Mouse (Mus musculus): ENCODE results near the gene Naif1. TPM values are rescaled to one million over a fixed set of nuclear protein-coding genes. Genes with fewer than 3 reads are reported as not detected.
A peak's percentile ranks its signal among the peaks of the same experiment; 100 is the strongest.

The Naif1 gene
- polyA plus RNA-seq, 1 experiment from 2014 or later: 4.1 TPM

- 65% methylated on average over 3 of the region's 3 CpGs for WGBS
- DNase-seq (ENCODE audit: low spot score) (peak; percentile 73), ATAC-seq (0 out of 2 replicates have a peak, but pooled peaks have one; percentile 4)
- Histone ChIP-seq H3K36me3 (ENCODE audit: insufficient read depth, low read length) (peaks cover 43% of the 10 kb centered on the region), H3K4me2 (replicated peaks; ENCODE audit: low read depth, low read length) (no peak overlapping the region), H3K9ac (replicated peaks; ENCODE audit: low read depth) (no peak overlapping the region), H3K27ac (ENCODE audit: low read length) (no peak overlapping the region), H3K9me3 (ENCODE audit: low read length) (no peaks in the 10 kb centered on the region), H3K4me3 (ENCODE audit: low read depth, low read length) (no peak overlapping the region), H3K27me3 (replicated peaks; ENCODE audit: insufficient read depth, low read length) (no peaks in the 10 kb centered on the region), H3K4me1 (ENCODE audit: insufficient read depth, low read depth, low read length) (peaks cover 21% of the 10 kb centered on the region)
- TF ChIP-seq EP300 (IDR thresholded peaks at IDR 0.05): no peak; the same call in 1 of the 2 replicates
- no peak for TF ChIP-seq CTCF (IDR thresholded peaks at IDR 0.05)
Observed at GRCm38 (mm10) chr2:32419359-32419758, 30.9 kb upstream of the Naif1 start.

DNA sequence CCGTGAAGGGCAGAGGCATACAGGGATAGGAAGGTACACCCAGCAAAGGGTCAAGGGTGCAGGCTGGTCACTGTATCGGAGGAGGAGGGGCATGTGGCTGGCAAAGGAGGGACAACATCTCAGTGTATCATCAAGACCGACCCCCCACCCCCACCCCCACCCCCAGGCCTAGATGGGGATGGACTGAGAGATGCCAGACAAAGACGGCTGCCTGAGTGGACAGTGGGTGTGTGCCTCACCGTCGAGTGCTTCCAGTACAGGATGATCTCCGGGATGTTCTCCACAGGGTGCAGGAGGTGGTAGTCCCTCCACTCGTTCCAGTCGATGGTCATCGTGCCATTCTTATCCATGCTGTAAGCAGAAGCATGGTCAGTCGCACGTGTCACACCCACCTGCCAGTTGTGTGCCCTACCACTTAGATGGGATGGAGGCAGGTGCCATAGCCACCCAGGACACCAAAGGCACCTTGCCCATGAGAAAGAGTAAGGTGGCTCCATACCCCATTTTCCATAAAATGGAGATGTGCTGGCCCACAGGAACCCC is 30.1 kb upstream of the Naif1 start:
- 92% methylated on average over 11 of the region's 12 CpGs for WGBS
- H3K27me3 ChIP-seq (replicated peaks; ENCODE audit: insufficient read depth, low read length): no peaks in the 10 kb centered on the region

GRCm38 (mm10) chr2:32420647-32421046 is 29.6 kb upstream of the Naif1 start:
- H3K36me3 ChIP-seq (ENCODE audit: insufficient read depth, low read length): peaks cover 36% of the 10 kb centered on the region
- H3K4me1 ChIP-seq (ENCODE audit: insufficient read depth, low read depth, low read length): peaks cover 30% of the 10 kb centered on the region
- H3K9ac ChIP-seq (replicated peaks; ENCODE audit: low read depth): no peak overlapping the region
- H3K4me2 ChIP-seq (replicated peaks; ENCODE audit: low read depth, low read length): no peak overlapping the region
- DNase-seq (ENCODE audit: low spot score) (no peak), ATAC-seq (no peak)
- H3K4me3 ChIP-seq (ENCODE audit: low read depth, low read length): no peak overlapping the region
- no peaks in the 10 kb centered on the region for H3K27me3 ChIP-seq (replicated peaks; ENCODE audit: insufficient read depth, low read length)
- WGBS: 88% methylated on average over 6 of the region's 6 CpGs
- H3K9me3 ChIP-seq (ENCODE audit: low read length): no peaks in the 10 kb centered on the region
- no peak overlapping the region for H3K27ac ChIP-seq (ENCODE audit: low read length)
- TF ChIP-seq CTCF (IDR thresholded peaks at IDR 0.05) (no peak), EP300 (IDR thresholded peaks at IDR 0.05) (no peak)

More for the DNA sequence above, 30.1 kb upstream of the Naif1 start:
- peaks cover 41% of the 10 kb centered on the region for H3K36me3 ChIP-seq (ENCODE audit: insufficient read depth, low read length)
- no peak overlapping the region for H3K27ac ChIP-seq (ENCODE audit: low read length)
- H3K4me1 ChIP-seq (ENCODE audit: insufficient read depth, low read depth, low read length): peaks cover 26% of the 10 kb centered on the region
- no peak overlapping the region for H3K4me2 ChIP-seq (replicated peaks; ENCODE audit: low read depth, low read length)
- H3K4me3 ChIP-seq (ENCODE audit: low read depth, low read length): no peak overlapping the region
- DNase-seq (ENCODE audit: low spot score) (no peak), ATAC-seq (no peak)
- H3K9me3 ChIP-seq (ENCODE audit: low read length): no peaks in the 10 kb centered on the region
- H3K9ac ChIP-seq (replicated peaks; ENCODE audit: low read depth): no peak overlapping the region
- TF ChIP-seq CTCF (IDR thresholded peaks at IDR 0.05): no peak
- no peak for TF ChIP-seq EP300 (IDR thresholded peaks at IDR 0.05)

DNA sequence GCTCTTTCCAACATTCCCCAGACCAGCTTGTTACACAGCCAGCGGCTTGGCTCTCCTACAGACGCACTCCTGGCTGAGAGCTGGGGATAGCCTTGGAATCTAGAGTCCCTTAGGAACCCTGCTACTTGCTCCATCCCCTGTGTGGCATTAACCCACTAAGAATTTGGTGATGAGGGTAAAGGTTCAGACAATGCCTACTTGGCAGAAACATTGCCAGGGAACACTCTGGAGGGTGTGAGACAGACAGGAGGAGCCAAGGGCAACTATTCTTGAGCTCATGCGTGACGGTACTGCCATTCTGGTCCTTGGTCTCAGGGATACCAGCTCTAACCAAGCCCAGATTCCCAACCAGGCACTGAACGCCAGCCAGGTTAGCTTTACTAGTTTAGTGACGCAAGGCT is 28.4 kb upstream of the Naif1 start:
- Histone ChIP-seq H3K9ac (replicated peaks; ENCODE audit: low read depth) (no peak overlapping the region), H3K4me1 (ENCODE audit: insufficient read depth, low read depth, low read length) (peaks cover 30% of the 10 kb centered on the region), H3K4me3 (ENCODE audit: low read depth, low read length) (no peak overlapping the region; the same call in 1 of the 2 replicates), H3K4me2 (replicated peaks; ENCODE audit: low read depth, low read length) (0 out of 2 replicates have a peak overlapping the region, but pooled peaks have one; percentile 69), H3K27me3 (replicated peaks; ENCODE audit: insufficient read depth, low read length) (no peaks in the 10 kb centered on the region), H3K9me3 (ENCODE audit: low read length) (no peaks in the 10 kb centered on the region), H3K27ac (ENCODE audit: low read length) (no peak overlapping the region), H3K36me3 (ENCODE audit: insufficient read depth, low read length) (peaks cover 24% of the 10 kb centered on the region)
- DNase-seq (ENCODE audit: low spot score) (no peak), ATAC-seq (no peak)
- no peak for TF ChIP-seq CTCF (IDR thresholded peaks at IDR 0.05)
- no peak for TF ChIP-seq EP300 (IDR thresholded peaks at IDR 0.05)
- WGBS: 90% methylated on average over 6 of the region's 6 CpGs

DNA sequence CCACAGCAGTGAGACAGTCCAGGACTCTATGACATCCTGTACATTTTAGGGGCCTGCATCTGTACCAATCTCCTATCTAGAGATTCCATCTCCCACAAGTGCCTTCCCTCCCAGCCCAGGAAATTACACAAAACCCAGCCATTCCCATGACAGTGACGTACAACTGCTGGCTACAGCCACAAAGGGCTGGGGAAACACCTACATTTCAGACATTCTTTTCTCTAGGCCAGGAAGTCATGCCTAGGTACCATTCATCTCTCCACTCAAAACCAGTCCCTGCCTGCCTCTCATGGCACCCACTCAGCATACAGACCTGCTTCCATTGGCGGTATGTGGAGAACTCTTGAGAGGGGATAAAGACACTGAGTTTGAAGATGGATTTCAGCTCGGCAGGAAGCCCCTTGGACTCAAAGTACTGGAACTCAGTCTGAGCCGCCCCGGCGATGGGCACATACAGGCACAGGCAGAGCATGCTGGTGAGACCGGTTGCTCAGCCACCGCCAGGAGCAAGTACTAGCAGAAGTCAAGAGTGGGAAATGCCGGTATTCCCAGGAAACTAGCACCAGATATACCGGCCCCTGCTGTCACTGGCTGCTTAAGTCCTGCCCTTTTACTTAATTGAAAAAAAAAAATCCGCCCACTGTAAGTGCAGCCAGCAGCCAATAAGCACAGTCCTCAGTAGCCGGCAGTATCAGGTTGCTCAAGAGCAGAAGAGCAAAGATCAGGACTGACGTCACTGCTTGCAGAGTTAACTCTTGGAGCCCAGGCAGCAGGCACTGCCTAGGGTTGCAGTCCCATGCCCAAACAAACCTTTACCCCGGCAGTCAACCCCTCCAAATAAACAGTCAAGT is 26.6 kb upstream of the Naif1 start:
- H3K4me2 ChIP-seq (replicated peaks; ENCODE audit: low read depth, low read length): peak overlapping the region; percentile 69
- ATAC-seq (peak; percentile 82), DNase-seq (ENCODE audit: low spot score) (peak; percentile 99)
- H3K4me1 ChIP-seq (ENCODE audit: insufficient read depth, low read depth, low read length): peaks cover 44% of the 10 kb centered on the region
- H3K27me3 ChIP-seq (replicated peaks; ENCODE audit: insufficient read depth, low read length): no peaks in the 10 kb centered on the region
- H3K27ac ChIP-seq (ENCODE audit: low read length): peak overlapping the region; percentile 94
- WGBS: 1% methylated on average over 14 of the region's 14 CpGs
- peaks cover 11% of the 10 kb centered on the region; the same call in 1 of the 2 replicates for H3K36me3 ChIP-seq (ENCODE audit: insufficient read depth, low read length)
- TF ChIP-seq EP300 (IDR thresholded peaks at IDR 0.05): peak; percentile 98
- peak; percentile 39 for TF ChIP-seq CTCF (IDR thresholded peaks at IDR 0.05)
- peak overlapping the region; percentile 37 for H3K9ac ChIP-seq (replicated peaks; ENCODE audit: low read depth)
- peak overlapping the region; percentile 39 for H3K4me3 ChIP-seq (ENCODE audit: low read depth, low read length)
- H3K9me3 ChIP-seq (ENCODE audit: low read length): no peaks in the 10 kb centered on the region

GRCm38 (mm10) chr2:32424796-32425195 is 25.5 kb upstream of the Naif1 start:
- no peak overlapping the region for H3K4me2 ChIP-seq (replicated peaks; ENCODE audit: low read depth, low read length)
- H3K9ac ChIP-seq (replicated peaks; ENCODE audit: low read depth): no peak overlapping the region
- peak; percentile 48 for DNase-seq (ENCODE audit: low spot score)
- WGBS: 30% methylated on average over 3 of the region's 3 CpGs
- H3K36me3 ChIP-seq (ENCODE audit: insufficient read depth, low read length): peaks cover 7% of the 10 kb centered on the region; the same call in 1 of the 2 replicates
- H3K27me3 ChIP-seq (replicated peaks; ENCODE audit: insufficient read depth, low read length): no peaks in the 10 kb centered on the region
- no peaks in the 10 kb centered on the region for H3K9me3 ChIP-seq (ENCODE audit: low read length)
- H3K4me1 ChIP-seq (ENCODE audit: insufficient read depth, low read depth, low read length): peaks cover 52% of the 10 kb centered on the region
- TF ChIP-seq EP300 (IDR thresholded peaks at IDR 0.05) (no peak; the same call in 1 of the 2 replicates), CTCF (IDR thresholded peaks at IDR 0.05) (no peak)
- no peak for ATAC-seq
- H3K27ac ChIP-seq (ENCODE audit: low read length): peak overlapping the region; percentile 94
- H3K4me3 ChIP-seq (ENCODE audit: low read depth, low read length): no peak overlapping the region
